Mouse (Mus musculus): ENCODE data around the gene Sf3b4.
A peak's percentile ranks its signal among the peaks of the same experiment; 100 is the strongest.
"Not testable (repeated sequence)": the region's sequence is repeated elsewhere in the genome, so short reads cannot be mapped to it uniquely, and the experiment has no call there.

Sf3b4 gene

GRCm38 (mm10) chr3:96174042-96174441 lies 1.9 kb downstream of the Sf3b4 start:
- not testable (repeated sequence) for DNase-seq

- no peak for DNase-seq
Observed at GRCm38 (mm10) chr3:96175251-96175650, 3.1 kb downstream of the Sf3b4 start.

- DNase-seq, result no peak
Observed at GRCm38 (mm10) chr3:96178427-96178826, 6.3 kb downstream of the Sf3b4 start.

GRCm38 (mm10) chr3:96178902-96179301 lies 6.8 kb downstream of the Sf3b4 start:
- DNase-seq, result no peak

GRCm38 (mm10) chr3:96179531-96179930 lies 7.4 kb downstream of the Sf3b4 start:
- no peak for DNase-seq

- peak; percentile 59 to 83 for DNase-seq
Observed at GRCm38 (mm10) chr3:96180727-96181477, 8.8 kb downstream of the Sf3b4 start, which contains the start of gene Sv2a. Gene Sv2a (plus strand): TSS chr3:96181151.

- DNase-seq, result no peak
Observed at GRCm38 (mm10) chr3:96181510-96182381, 9.6 kb downstream of the Sf3b4 start.

- no peak for DNase-seq
Observed at GRCm38 (mm10) chr3:96182382-96182776, 10.2 kb downstream of the Sf3b4 start.

- DNase-seq, result no peak
Observed at GRCm38 (mm10) chr3:96192977-96193376, 20.8 kb downstream of the Sf3b4 start.

- DNase-seq, result no peak
Observed at GRCm38 (mm10) chr3:96194966-96195365, 22.8 kb downstream of the Sf3b4 start.

GRCm38 (mm10) chr3:96195616-96196313 lies 23.6 kb downstream of the Sf3b4 start:
- DNase-seq, result no peak

GRCm38 (mm10) chr3:96196437-96197128 lies 24.5 kb downstream of the Sf3b4 start:
- no peak for DNase-seq

- peak; percentile 91 to 96 for DNase-seq
Observed at GRCm38 (mm10) chr3:96197129-96197749, 25.1 kb downstream of the Sf3b4 start.

- peak in 1 of 2 experiments; percentile 42 for DNase-seq
Observed at GRCm38 (mm10) chr3:96198181-96198580, 26.0 kb downstream of the Sf3b4 start.

- DNase-seq, result not testable (repeated sequence)
Observed at GRCm38 (mm10) chr3:96198601-96199251, 26.6 kb downstream of the Sf3b4 start.

GRCm38 (mm10) chr3:96199731-96200130 lies 27.6 kb downstream of the Sf3b4 start:
- no peak for DNase-seq

GRCm38 (mm10) chr3:96207819-96208218 lies 35.7 kb downstream of the Sf3b4 start:
- no peak for DNase-seq

- peak in 1 of 2 experiments; percentile 36 for DNase-seq
Observed at GRCm38 (mm10) chr3:96209242-96209641, 37.1 kb downstream of the Sf3b4 start.

GRCm38 (mm10) chr3:96219191-96219641 lies 47.1 kb downstream of the Sf3b4 start:
- peak in 1 of 2 experiments; percentile 21 for DNase-seq

GRCm38 (mm10) chr3:96219661-96220130 lies 47.6 kb downstream of the Sf3b4 start, which contains the start of the genes Bola1 and Hist2h2ab:
Gene Bola1 (minus strand): TSS chr3:96219709.
Gene Hist2h2ab (plus strand): TSS chr3:96219865.
- DNase-seq, result peak; percentile 63 to 83

Data from kidney, postnatal 25 days (tissue).